Mouse (Mus musculus) brain, embryonic 14.5 days (tissue): ENCODE data around the gene Dnajb1.

Experiments used
- CTCF ChIP-seq: fragments of 200-500 bp; IDR thresholded peaks from 2 replicates; pipeline ENCODE4 v1.5.1; 2012; ENCODE audit warnings: inconsistent platforms, mild to moderate bottlenecking, moderate library complexity, borderline replicate concordance; ENCODE audit not compliant: insufficient read depth, insufficient read length; ENCODE audit errors: extremely low read depth
- POLR2A ChIP-seq: fragments of 200-500 bp; IDR thresholded peaks from 2 replicates; pipeline ENCODE4 v1.6.1; 2012; ENCODE audit warnings: mild to moderate bottlenecking, inconsistent platforms, borderline replicate concordance; ENCODE audit not compliant: poor library complexity, insufficient read depth, insufficient read length, severe bottlenecking; ENCODE audit errors: extremely low read depth

- TF ChIP-seq CTCF (no peak), POLR2A (no peak)
These were observed 39.2 kb upstream of the Dnajb1 start for GRCm38 (mm10) chr8:83568755-83569154.
